Mouse (Mus musculus) heart, embryonic 12.5 days (tissue): ENCODE measurements at regions not wholly inside any gene's neighbourhood (a gene's known extent, or its start where the extent isn't known, plus 50 kb on each side); places are given as distances from the start of the nearest gene placed in this dataset.
"Not testable (repeated sequence)": the region's sequence is repeated elsewhere in the genome, so short reads cannot be mapped to it uniquely, and the experiment has no call there.

Experiments
- ATAC-seq: fragments of 200-750 bp; cut with Nextera tagmentation; 2 replicates; pipeline ENCODE4 v1.8.0; 2017; ENCODE audit warnings: moderate TSS enrichment, moderate library complexity; ENCODE audit not compliant: insufficient number of reproducible peaks, low FRiP score
- H3K27ac ChIP-seq: fragments of 300-500 bp; sonication (generic); 2 replicates; pipeline ENCODE4 v1.5.1; 2016; ENCODE audit warnings: mild to moderate bottlenecking, moderate library complexity; ENCODE audit not compliant: poor library complexity, severe bottlenecking
- H3K27me3 ChIP-seq: fragments of 300-500 bp; sonication (generic); replicated peaks from 2 replicates; pipeline ENCODE4 v1.6.1; 2016; ENCODE audit warnings: mild to moderate bottlenecking, moderate library complexity
- H3K36me3 ChIP-seq: fragments of 300-500 bp; sonication (generic); 2 replicates; pipeline ENCODE4 v1.6.1; 2016; ENCODE audit warnings: mild to moderate bottlenecking, moderate library complexity
- H3K4me1 ChIP-seq: fragments of 300-500 bp; sonication (generic); replicated peaks from 2 replicates; pipeline ENCODE4 v1.6.1; 2016; ENCODE audit warnings: mild to moderate bottlenecking
- H3K4me2 ChIP-seq: fragments of 300-500 bp; sonication (generic); 2 replicates; pipeline ENCODE4 v1.6.1; 2016; ENCODE audit warnings: mild to moderate bottlenecking, moderate library complexity
- H3K4me3 ChIP-seq: fragments of 300-500 bp; sonication (generic); 2 replicates; pipeline ENCODE4 v1.5.1; 2016; ENCODE audit warnings: mild to moderate bottlenecking
- H3K9ac ChIP-seq: fragments of 300-500 bp; sonication (generic); 2 replicates; pipeline ENCODE4 v1.6.1; 2016; ENCODE audit warnings: mild to moderate bottlenecking, moderate library complexity
- H3K9me3 ChIP-seq: fragments of 300-500 bp; sonication (generic); replicated peaks from 2 replicates; pipeline ENCODE4 v1.6.1; 2016; ENCODE audit warnings: mild to moderate bottlenecking, moderate library complexity
- WGBS: fragments of 180-500 bp; shearing (Covaris S2); methylation state at CpG from one replicate; pipeline ENCODE4 v1.1.7; 2016; 5-methylcytosine and 5-hydroxymethylcytosine counted together

GRCm38 (mm10) chr2:147963284-147963683 lies 83.5 kb downstream of the Foxa2 start:
- WGBS: 78% methylated on average over 1 of the region's 1 CpGs

DNA sequence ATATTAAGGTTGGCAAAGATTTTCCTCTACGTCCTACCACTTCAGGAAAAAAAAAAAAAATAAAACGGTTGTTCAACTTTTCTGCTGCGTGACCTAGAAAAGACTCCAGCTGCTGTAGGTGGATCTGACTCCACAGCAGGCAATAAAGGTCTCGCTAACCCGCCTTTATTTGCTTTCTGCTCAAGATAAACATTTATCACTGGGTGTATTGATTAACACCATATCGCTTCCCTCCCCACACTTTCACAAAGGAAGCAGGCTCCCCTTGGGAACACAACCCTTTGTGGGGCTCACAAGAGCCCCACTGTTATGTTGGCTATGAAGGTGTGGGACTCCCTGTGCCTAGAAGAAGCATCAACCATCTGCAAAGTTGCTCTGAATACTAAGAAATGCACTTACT lies 85.1 kb downstream of the Foxa2 start:
- Histone ChIP-seq H3K27ac (no peak overlapping the region), H3K9me3 (no peaks in the 10 kb centered on the region), H3K9ac (no peak overlapping the region), H3K36me3 (no peaks in the 10 kb centered on the region), H3K4me2 (no peak overlapping the region), H3K4me3 (no peak overlapping the region), H3K4me1 (no peaks in the 10 kb centered on the region), H3K27me3 (0 out of 2 replicates have a peak, but pooled peaks cover 3% of the 10 kb centered on the region)
- 39% methylated on average over 6 of the region's 6 CpGs for WGBS
- ATAC-seq: no peak

More at GRCm38 (mm10) chr2:147963284-147963683, 83.5 kb downstream of the Foxa2 start:
- not testable (repeated sequence) for H3K9ac ChIP-seq, ATAC-seq, H3K36me3 ChIP-seq, H3K4me3 ChIP-seq, H3K9me3 ChIP-seq, H3K27ac ChIP-seq, H3K27me3 ChIP-seq, H3K4me2 ChIP-seq, H3K4me1 ChIP-seq

DNA sequence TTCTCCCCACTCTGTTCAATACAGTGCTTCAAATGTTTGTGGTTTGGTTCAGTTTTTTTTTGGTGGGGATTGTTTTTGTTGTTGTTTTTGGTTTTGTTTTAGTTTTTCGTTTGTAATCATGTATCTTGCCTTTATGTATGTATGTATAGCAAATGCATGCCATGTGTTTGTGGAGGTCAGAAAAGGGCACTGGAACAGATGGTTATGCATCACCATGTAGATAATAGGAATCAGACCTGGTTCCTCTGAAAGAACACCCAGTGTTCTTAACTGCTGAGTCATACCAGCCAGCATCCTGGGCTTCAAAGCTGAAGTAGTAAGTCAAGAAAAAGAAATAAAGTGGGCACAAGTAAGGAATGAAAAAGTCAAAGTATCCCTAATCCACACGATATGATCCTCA lies 92.6 kb downstream of the Foxa2 start:
- no peaks in the 10 kb centered on the region for H3K27me3 ChIP-seq
- ATAC-seq: no peak
- no peak overlapping the region for H3K4me3 ChIP-seq
- no peak overlapping the region for H3K4me2 ChIP-seq
- no peaks in the 10 kb centered on the region for H3K4me1 ChIP-seq
- no peaks in the 10 kb centered on the region for H3K36me3 ChIP-seq
- 64% methylated on average over 2 of the region's 2 CpGs for WGBS
- H3K9ac ChIP-seq: no peak overlapping the region
- H3K27ac ChIP-seq: no peak overlapping the region
- no peaks in the 10 kb centered on the region for H3K9me3 ChIP-seq

- ATAC-seq: no peak
- H3K4me3 ChIP-seq: no peak overlapping the region
- no peaks in the 10 kb centered on the region for H3K36me3 ChIP-seq
- H3K4me1 ChIP-seq: no peaks in the 10 kb centered on the region
- H3K27ac ChIP-seq: no peak overlapping the region
- no peaks in the 10 kb centered on the region for H3K9me3 ChIP-seq
- H3K4me2 ChIP-seq: no peak overlapping the region
- no peak overlapping the region for H3K9ac ChIP-seq
- H3K27me3 ChIP-seq: no peaks in the 10 kb centered on the region
- WGBS: 81% methylated on average over 5 of the region's 5 CpGs
These were observed 95.5 kb downstream of the Foxa2 start for GRCm38 (mm10) chr2:147951233-147951632.

DNA sequence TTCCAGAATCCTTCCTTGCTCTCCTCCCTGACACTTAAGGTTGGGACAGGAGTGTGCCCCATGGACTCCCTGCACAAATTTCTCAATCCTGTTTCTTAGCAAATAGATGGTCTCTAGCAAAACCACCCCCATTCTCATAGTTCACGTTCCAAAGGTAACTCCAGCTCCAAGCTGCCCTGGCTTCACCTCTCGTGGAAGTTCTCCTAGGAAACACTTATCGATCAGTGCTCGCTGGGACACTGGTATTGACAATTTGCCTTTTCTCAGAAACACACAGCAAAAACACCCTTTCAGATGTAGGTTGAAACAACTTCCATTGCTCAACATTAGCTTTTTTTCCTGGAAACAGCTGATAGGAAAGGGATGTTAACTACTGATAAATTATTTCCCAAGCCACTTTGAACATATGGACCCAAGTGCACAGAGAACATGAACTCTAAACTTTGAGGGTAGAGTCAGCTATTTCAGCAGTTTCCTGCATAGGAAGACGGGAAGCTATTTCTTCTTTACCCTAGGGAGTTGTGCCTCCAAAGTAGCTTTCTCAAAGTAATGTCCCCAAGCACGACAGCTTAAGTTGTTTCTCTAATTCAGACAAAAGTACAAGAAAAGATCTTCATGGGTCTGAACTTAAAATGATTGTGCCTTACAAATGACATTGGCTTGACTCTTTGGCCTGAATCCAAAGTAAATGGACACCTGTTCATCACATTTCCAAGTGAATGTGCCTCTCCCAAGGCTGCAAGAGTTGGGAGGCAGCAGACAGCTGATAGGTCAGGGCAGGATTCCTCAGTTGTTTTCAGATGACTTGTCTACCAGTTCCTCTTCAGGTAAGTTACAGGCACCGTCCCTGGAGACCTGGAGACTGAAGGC lies 102.4 kb downstream of the Foxa2 start:
- H3K4me1 ChIP-seq: no peaks in the 10 kb centered on the region
- H3K27me3 ChIP-seq: no peaks in the 10 kb centered on the region
- 74% methylated on average over 7 of the region's 7 CpGs for WGBS
- no peaks in the 10 kb centered on the region for H3K36me3 ChIP-seq
- no peaks in the 10 kb centered on the region for H3K9me3 ChIP-seq
- H3K27ac ChIP-seq: no peak overlapping the region
- H3K9ac ChIP-seq: no peak overlapping the region
- H3K4me2 ChIP-seq: no peak overlapping the region
- no peak overlapping the region for H3K4me3 ChIP-seq
- ATAC-seq: no peak

- 71% methylated on average over 4 of the region's 4 CpGs for WGBS
These were observed 104.2 kb downstream of the Foxa2 start for GRCm38 (mm10) chr2:147942591-147942990.

DNA sequence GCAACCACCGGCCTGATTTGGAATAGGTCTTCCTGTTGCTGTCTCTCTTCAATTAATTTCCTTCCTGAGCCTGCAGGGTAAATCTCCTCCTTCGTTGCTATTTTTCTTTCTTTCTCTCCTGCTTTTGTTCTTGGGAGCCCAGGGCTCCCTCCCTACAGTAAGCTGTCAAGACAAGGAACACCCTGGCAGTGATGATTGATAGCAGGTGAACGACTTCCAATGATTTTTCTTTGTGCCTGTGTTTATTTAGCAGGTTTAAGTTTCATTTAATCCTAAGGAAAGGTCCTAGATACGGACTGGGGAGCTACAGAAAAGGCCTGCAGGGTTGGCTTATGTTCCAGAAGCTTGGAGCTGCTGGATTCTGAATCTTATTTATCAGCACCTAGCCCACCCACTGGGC lies 105.5 kb downstream of the Foxa2 start:
- Histone ChIP-seq H3K4me1 (no peaks in the 10 kb centered on the region), H3K27ac (no peak overlapping the region), H3K36me3 (no peaks in the 10 kb centered on the region), H3K9me3 (no peaks in the 10 kb centered on the region), H3K4me3 (no peak overlapping the region), H3K9ac (no peak overlapping the region), H3K27me3 (no peaks in the 10 kb centered on the region), H3K4me2 (no peak overlapping the region)
- WGBS: 23% methylated on average over 4 of the region's 4 CpGs
- ATAC-seq: no peak

More at GRCm38 (mm10) chr2:147942591-147942990, 104.2 kb downstream of the Foxa2 start:
- Histone ChIP-seq H3K4me2 (no peak overlapping the region), H3K9me3 (no peaks in the 10 kb centered on the region), H3K4me1 (no peaks in the 10 kb centered on the region), H3K27ac (no peak overlapping the region), H3K36me3 (no peaks in the 10 kb centered on the region), H3K9ac (no peak overlapping the region), H3K4me3 (no peak overlapping the region), H3K27me3 (no peaks in the 10 kb centered on the region)
- no peak for ATAC-seq

GRCm38 (mm10) chr2:147932494-147932893 lies 114.3 kb downstream of the Foxa2 start:
- no peak overlapping the region for H3K9ac ChIP-seq
- no peaks in the 10 kb centered on the region for H3K9me3 ChIP-seq
- no peaks in the 10 kb centered on the region for H3K27me3 ChIP-seq
- 86% methylated on average over 2 of the region's 2 CpGs for WGBS
- H3K4me3 ChIP-seq: no peak overlapping the region
- no peaks in the 10 kb centered on the region for H3K36me3 ChIP-seq
- no peaks in the 10 kb centered on the region for H3K4me1 ChIP-seq
- no peak overlapping the region for H3K4me2 ChIP-seq
- no peak for ATAC-seq
- H3K27ac ChIP-seq: no peak overlapping the region

GRCm38 (mm10) chr2:147929031-147929711 lies 117.6 kb downstream of the Foxa2 start:
- Histone ChIP-seq H3K4me3 (no peak overlapping the region), H3K4me2 (no peak overlapping the region), H3K4me1 (no peaks in the 10 kb centered on the region), H3K9me3 (no peaks in the 10 kb centered on the region), H3K9ac (no peak overlapping the region), H3K36me3 (no peaks in the 10 kb centered on the region), H3K27me3 (no peaks in the 10 kb centered on the region), H3K27ac (no peak overlapping the region)
- WGBS: 61% methylated on average over 5 of the region's 5 CpGs
- ATAC-seq: no peak

DNA sequence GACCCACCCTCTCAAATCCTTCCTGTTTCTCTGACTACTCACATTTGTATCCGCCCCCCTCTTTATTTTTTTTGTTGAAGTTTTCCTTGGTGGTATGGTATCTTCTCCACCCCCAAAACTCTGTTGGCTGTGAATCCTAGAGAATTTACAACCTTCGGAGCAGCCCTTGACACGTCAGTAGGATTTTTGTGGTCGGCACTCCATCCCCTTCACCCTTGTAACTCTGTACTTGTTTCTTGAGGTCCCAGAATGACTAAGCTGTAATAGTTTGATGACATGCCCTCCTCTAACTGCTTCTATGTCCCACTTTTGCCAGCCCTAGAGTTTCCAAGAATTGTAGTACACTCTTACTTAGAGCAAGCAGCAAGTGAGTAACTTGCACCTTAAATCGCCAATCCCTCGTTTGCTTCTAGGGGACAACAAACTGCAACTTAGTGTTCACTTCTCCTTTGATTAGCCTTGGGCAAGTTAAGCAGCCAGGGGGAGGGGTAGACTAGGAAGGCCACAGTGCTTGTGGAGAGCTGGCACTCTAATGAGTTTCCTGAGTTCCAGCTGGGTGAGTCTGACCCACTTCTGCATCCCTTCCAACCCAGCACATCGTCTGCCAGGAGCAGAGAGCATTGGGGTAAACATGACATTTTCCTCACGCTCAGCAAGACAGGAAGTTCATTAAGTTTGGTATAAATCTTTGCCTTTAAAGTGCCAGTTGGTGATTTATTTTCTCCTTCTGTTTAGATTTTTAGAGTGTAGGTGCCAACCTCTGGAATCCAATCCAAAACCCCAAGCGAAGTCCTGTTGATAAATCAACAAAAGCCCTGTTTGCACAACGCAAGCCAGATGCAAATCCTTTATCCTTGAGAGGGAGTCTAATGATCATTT lies 118.7 kb downstream of the Foxa2 start:
- H3K27me3 ChIP-seq: no peaks in the 10 kb centered on the region
- 60% methylated on average over 10 of the region's 10 CpGs for WGBS
- no peak for ATAC-seq

DNA sequence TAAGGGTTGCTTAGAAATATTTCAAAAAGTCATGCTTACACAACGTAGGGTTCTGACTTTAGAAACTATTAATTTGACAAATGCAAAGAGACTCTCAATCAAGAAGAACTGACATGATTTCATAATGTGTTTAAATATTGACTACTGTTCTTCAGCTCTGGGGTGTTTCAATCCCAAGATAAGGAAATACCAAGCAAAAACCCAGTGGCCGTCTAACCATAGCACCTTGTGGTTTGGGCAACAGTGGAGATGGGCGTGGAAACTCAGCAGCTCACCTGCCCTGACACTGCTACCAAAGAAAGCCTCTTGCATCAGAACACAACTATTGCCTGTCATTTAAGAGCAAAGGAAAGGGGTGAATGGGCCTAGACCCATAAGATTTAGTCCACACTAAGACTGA lies 119.9 kb downstream of the Foxa2 start:
- H3K36me3 ChIP-seq: no peaks in the 10 kb centered on the region
- no peaks in the 10 kb centered on the region for H3K4me1 ChIP-seq
- no peak overlapping the region for H3K27ac ChIP-seq
- H3K27me3 ChIP-seq: no peaks in the 10 kb centered on the region
- no peak overlapping the region for H3K4me2 ChIP-seq
- 74% methylated on average over 3 of the region's 3 CpGs for WGBS
- H3K9me3 ChIP-seq: no peaks in the 10 kb centered on the region
- H3K9ac ChIP-seq: no peak overlapping the region
- no peak for ATAC-seq
- H3K4me3 ChIP-seq: no peak overlapping the region

More for the DNA sequence above, 118.7 kb downstream of the Foxa2 start:
- Histone ChIP-seq H3K9ac (no peak overlapping the region), H3K4me3 (no peak overlapping the region), H3K36me3 (no peaks in the 10 kb centered on the region), H3K4me1 (no peaks in the 10 kb centered on the region), H3K4me2 (no peak overlapping the region), H3K9me3 (no peaks in the 10 kb centered on the region), H3K27ac (no peak overlapping the region)
